In genomic region chr16:31933751-31934549, GRCm38 (mm10) we compare ENCODE assay signal across 8 mouse cellular contexts. TPM values are rescaled to one million over a fixed set of nuclear protein-coding genes. Genes with fewer than 3 reads are reported as not detected.
DNase-seq lines count a peak whose midpoint lies in the region; ATAC-seq and TF ChIP-seq lines count a peak whose summit lies in the region.

Pigz (plus strand) TSS chr16:31933851.

- DNase-seq in ovary, postnatal 36 days (ENCODE audit: low spot score), result peak; percentile 53
- DNase-seq in ovary, adult 18-20 months (ENCODE audit: low spot score), result no peak
- peak; percentile 80 for DNase-seq in heart, adult 18-20 months
- DNase-seq in limb, embryonic 11.5 days (ENCODE audit: low spot score), result peak; percentile 50
- peak; percentile 39 to 54 for DNase-seq in urinary bladder, postnatal 36 days (ENCODE audit: low spot score in 2 of 2)

- H3K4me2 ChIP-seq in intestine, postnatal 0 days (replicated peaks; ENCODE audit: low read depth), result peak within 1 kb of the TSS; percentile 88
- peak within 1 kb of the TSS; percentile 78 for H3K4me2 ChIP-seq in limb, embryonic 11.5 days (ENCODE audit: low read depth, severe bottlenecking)
- peak within 1 kb of the TSS; percentile 81 for H3K4me2 ChIP-seq in midbrain, embryonic 15.5 days

- no peak for TF ChIP-seq POLR2A in cortical plate, adult 2 months (IDR thresholded peaks at IDR 0.05; ENCODE audit: extremely low read depth, insufficient read depth, low read length)

- H3K9ac ChIP-seq in intestine, postnatal 0 days (ENCODE audit: low read depth, low read length), result no peak within 1 kb of the TSS; the same call in 1 of the 2 replicates
- H3K9ac ChIP-seq in limb, embryonic 11.5 days (ENCODE audit: low read length), result peak within 1 kb of the TSS; percentile 54
- H3K9ac ChIP-seq in midbrain, embryonic 15.5 days, result peak within 1 kb of the TSS; percentile 54

- H3K9me3 ChIP-seq in intestine, postnatal 0 days (ENCODE audit: control insufficient read depth), result no peaks in the 10 kb centered on the region
- H3K9me3 ChIP-seq in limb, embryonic 11.5 days (ENCODE audit: control insufficient read depth, low read length), result no peaks in the 10 kb centered on the region
- H3K9me3 ChIP-seq in midbrain, embryonic 15.5 days, result no peaks in the 10 kb centered on the region

- peak; percentile 51; the same call in 1 of the 2 replicates for ATAC-seq in intestine, postnatal 0 days
- no peak for ATAC-seq in limb, embryonic 11.5 days (ENCODE audit: insufficient number of reproducible peaks, low FRiP score, low TSS enrichment, low read depth)
- ATAC-seq in midbrain, embryonic 15.5 days (replicated peaks), result peak; percentile 10

- H3K4me1 ChIP-seq in cortical plate, adult 2 months (ENCODE audit: control insufficient read depth, insufficient read depth, low read length), result no peaks in the 10 kb centered on the region
- H3K4me1 ChIP-seq in intestine, postnatal 0 days (replicated peaks; ENCODE audit: control insufficient read depth, insufficient read depth, low read length), result 0 out of 2 replicates have a peak, but pooled peaks cover 4% of the 10 kb centered on the region
- 0 out of 2 replicates have a peak, but pooled peaks cover 7% of the 10 kb centered on the region for H3K4me1 ChIP-seq in limb, embryonic 11.5 days (ENCODE audit: control insufficient read depth, insufficient read depth, low read length)
- H3K4me1 ChIP-seq in midbrain, embryonic 15.5 days, result peaks cover 34% of the 10 kb centered on the region

- H3K36me3 ChIP-seq in intestine, postnatal 0 days (ENCODE audit: control insufficient read depth, insufficient read depth), result no peaks in the 10 kb centered on the region
- no peaks in the 10 kb centered on the region for H3K36me3 ChIP-seq in limb, embryonic 11.5 days (ENCODE audit: control insufficient read depth, insufficient read depth, low read length)
- H3K36me3 ChIP-seq in midbrain, embryonic 15.5 days (replicated peaks), result no peaks in the 10 kb centered on the region

- no peak for TF ChIP-seq CTCF in cortical plate, adult 2 months (IDR thresholded peaks at IDR 0.05; ENCODE audit: extremely low read depth, insufficient read depth, low read length)
- no peak for TF ChIP-seq CTCF in intestine, postnatal 0 days (IDR thresholded peaks at IDR 0.05; ENCODE audit: low read depth)

- H3K4me3 ChIP-seq in cortical plate, adult 2 months (ENCODE audit: insufficient read depth, low read length), result peak within 1 kb of the TSS; percentile 52
- H3K4me3 ChIP-seq in intestine, postnatal 0 days (ENCODE audit: low read depth, low read length), result peak within 1 kb of the TSS; percentile 46
- H3K4me3 ChIP-seq in limb, embryonic 11.5 days (ENCODE audit: low read depth, low read length), result peak within 1 kb of the TSS; percentile 42
- H3K4me3 ChIP-seq in midbrain, embryonic 15.5 days, result peak within 1 kb of the TSS; percentile 41

- 11% methylated on average over 42 of the region's 42 CpGs for WGBS in intestine, postnatal 0 days
- 10% methylated on average over 42 of the region's 42 CpGs for WGBS in limb, embryonic 11.5 days
- WGBS in midbrain, embryonic 15.5 days, result 4% methylated on average over 42 of the region's 42 CpGs

- H3K27ac ChIP-seq in cortical plate, adult 2 months (ENCODE audit: insufficient read depth, low read length), result peak within 1 kb of the TSS; percentile 61
- no peak within 1 kb of the TSS for H3K27ac ChIP-seq in intestine, postnatal 0 days (ENCODE audit: low read depth, low read length)
- H3K27ac ChIP-seq in limb, embryonic 11.5 days (replicated peaks; ENCODE audit: low read depth, low read length), result no peak within 1 kb of the TSS
- H3K27ac ChIP-seq in midbrain, embryonic 15.5 days, result peak within 1 kb of the TSS; percentile 91

- H3K27me3 ChIP-seq in intestine, postnatal 0 days (replicated peaks; ENCODE audit: control insufficient read depth, insufficient read depth, low read length), result peaks cover 24% of the 10 kb centered on the region
- H3K27me3 ChIP-seq in limb, embryonic 11.5 days (ENCODE audit: control insufficient read depth, insufficient read depth, low read length), result peaks cover 37% of the 10 kb centered on the region
- 0 out of 2 replicates have a peak, but pooled peaks cover 3% of the 10 kb centered on the region for H3K27me3 ChIP-seq in midbrain, embryonic 15.5 days (replicated peaks)

RNA-seq across cellular contexts. Expression of gene Pigz, which starts in this region (rescaled TPM):
- 24.6 and 25.4 TPM in 2 replicates for polyA plus RNA-seq in cortical plate, adult 2 months (2012; rRNA removed)
- total RNA-seq in heart, adult 18-20 months (2021), result 1 to 10 TPM; 2.2 to 3.5 TPM
- polyA plus RNA-seq in intestine, postnatal 0 days (2015; fragmentation: Nextera tagmentation; extraction: Ambion mirVana), result 0.39 and 0.54 TPM in 2 replicates
- polyA plus RNA-seq in limb, embryonic 11.5 days (2014; fragmentation: Nextera tagmentation; extraction: Ambion mirVana), result 0.25 and 0.67 TPM in 2 replicates
- 2.8 and 3.4 TPM in 2 replicates for polyA plus RNA-seq in midbrain, embryonic 15.5 days (2015; fragmentation: Nextera tagmentation; extraction: Ambion mirVana)

Comparison
In these comparisons a context has a peak if more than half of its experiments do, and no peak if none do; other contexts are left out.
1. Peak in ATAC-seq, H3K4me3 ChIP-seq and H3K4me2 ChIP-seq in intestine, postnatal 0 days; RNA of the gene not detected or under 1 TPM.
2. Peak in DNase-seq, H3K4me3 ChIP-seq, H3K9ac ChIP-seq and H3K4me2 ChIP-seq in limb, embryonic 11.5 days; RNA of the gene not detected or under 1 TPM.
3. H3K27ac ChIP-seq: peak in cortical plate, adult 2 months (single experiment) and midbrain, embryonic 15.5 days (single experiment); none in intestine, postnatal 0 days (single experiment) and limb, embryonic 11.5 days (single experiment).
4. Peak in every context shown above with its lines, with median percentiles within 50 percentile points of each other: H3K4me3 ChIP-seq and H3K4me2 ChIP-seq.